Mouse (Mus musculus) spleen, adult 2 months (tissue): Measurements from ENCODE around the gene Trim41.

Experiments used
- CTCF ChIP-seq: fragments of 200-500 bp; IDR thresholded peaks from 2 replicates; pipeline ENCODE4 v1.5.1; 2011; ENCODE audit warnings: mild to moderate bottlenecking, inconsistent platforms; ENCODE audit not compliant: insufficient read depth, insufficient read length, insufficient replicate concordance; ENCODE audit errors: extremely low read depth
- POLR2A ChIP-seq: fragments of 200-500 bp; IDR thresholded peaks from 2 replicates; pipeline ENCODE4 v1.6.1; 2011; ENCODE audit warnings: low read depth, low read length, inconsistent platforms

GRCm38 (mm10) chr11:48776664-48777063 lies 40.5 kb downstream of the Trim41 start:
- TF ChIP-seq POLR2A (no peak), CTCF (peak; percentile 30; the same call in 1 of the 2 replicates)
